Mouse (Mus musculus) liver, adult 2 months (tissue): ENCODE data around the gene Olfr286.

Experiments used
- CTCF ChIP-seq: fragments of 200-500 bp; IDR thresholded peaks from 2 replicates; pipeline ENCODE4 v1.5.1; 2011; ENCODE audit warnings: low read depth, low read length, control low read depth
- POLR2A ChIP-seq: fragments of 200-500 bp; IDR thresholded peaks from 2 replicates; pipeline ENCODE4 v1.6.1; 2011; ENCODE audit warnings: low read length, control low read depth; ENCODE audit not compliant: insufficient read depth; ENCODE audit errors: extremely low read depth

GRCm38 (mm10) chr15:98184456-98184855, 49.8 kb downstream of the Olfr286 start:
- TF ChIP-seq POLR2A (no peak), CTCF (no peak)
